Mouse (Mus musculus): ENCODE data around the gene Emp1. TPM values are rescaled to one million over a fixed set of nuclear protein-coding genes. Genes with fewer than 3 reads are reported as not detected.

The Emp1 gene
- total and polyA plus RNA-seq, 3 experiments: not detected

- Histone ChIP-seq H3K4me3 (ENCODE audit: control insufficient read depth in 1 of 2, insufficient read depth in 1 of 2, low read depth in 2 of 2, low read length in 2 of 2) (no peak overlapping the region), H3K9ac (ENCODE audit: control insufficient read depth, low read depth, low read length, poor library complexity, severe bottlenecking) (no peak overlapping the region), H3K36me3 (ENCODE audit: control insufficient read depth in 1 of 2, insufficient read depth in 2 of 2, low read length in 2 of 2) (no peaks in the 10 kb centered on the region), H3K4me1 (ENCODE audit: control insufficient read depth in 1 of 2, insufficient read depth in 2 of 2, low read length in 2 of 2) (no peaks in the 10 kb centered on the region), H3K9me3 (replicated peaks; ENCODE audit: insufficient read depth, low read length) (no peaks in the 10 kb centered on the region), H3K79me2 (ENCODE audit: control insufficient read depth, insufficient read depth, low read length, poor library complexity) (no peaks in the 10 kb centered on the region), H3K27ac (ENCODE audit: control insufficient read depth, low read depth, low read length) (no peak overlapping the region), H3K27me3 (ENCODE audit: control insufficient read depth in 1 of 2, insufficient read depth in 2 of 2, low read length in 2 of 2) (no peaks in the 10 kb centered on the region)
- no peak for TF ChIP-seq USF1 (IDR thresholded peaks at IDR 0.05; ENCODE audit: low read depth, low read length)
- no peak for TF ChIP-seq MAFK (IDR thresholded peaks at IDR 0.05; ENCODE audit: borderline replicate concordance, low read depth, low read length)
- no peak for TF ChIP-seq UBTF (IDR thresholded peaks at IDR 0.05; ENCODE audit: borderline replicate concordance, insufficient read depth, low read depth, low read length)
- TF ChIP-seq ETS1 (IDR thresholded peaks at IDR 0.05; ENCODE audit: low read depth, low read length): no peak
- no peak for DNase-seq (ENCODE audit: low read depth, low spot score)
These were observed 28.1 kb downstream of the Emp1 start for GRCm38 (mm10) chr6:135390398-135390797.

GRCm38 (mm10) chr6:135395375-135395774, 33.0 kb downstream of the Emp1 start:
- no peak for DNase-seq (ENCODE audit: low read depth, low spot score)
- Histone ChIP-seq H3K4me1 (ENCODE audit: control insufficient read depth in 1 of 2, insufficient read depth in 2 of 2, low read length in 2 of 2) (no peaks in the 10 kb centered on the region), H3K27ac (ENCODE audit: control insufficient read depth, low read depth, low read length) (no peak overlapping the region), H3K36me3 (ENCODE audit: control insufficient read depth in 1 of 2, insufficient read depth in 2 of 2, low read length in 2 of 2) (no peaks in the 10 kb centered on the region), H3K9ac (ENCODE audit: control insufficient read depth, low read depth, low read length, poor library complexity, severe bottlenecking) (no peak overlapping the region), H3K9me3 (replicated peaks; ENCODE audit: insufficient read depth, low read length) (no peaks in the 10 kb centered on the region), H3K4me3 (ENCODE audit: control insufficient read depth in 1 of 2, insufficient read depth in 1 of 2, low read depth in 2 of 2, low read length in 2 of 2) (no peak overlapping the region), H3K27me3 (ENCODE audit: control insufficient read depth in 1 of 2, insufficient read depth in 2 of 2, low read length in 2 of 2) (no peaks in the 10 kb centered on the region), H3K79me2 (ENCODE audit: control insufficient read depth, insufficient read depth, low read length, poor library complexity) (no peaks in the 10 kb centered on the region)
- TF ChIP-seq JUND (IDR thresholded peaks at IDR 0.05; ENCODE audit: low read depth, low read length) (no peak), SIN3A (IDR thresholded peaks at IDR 0.05; ENCODE audit: low read length) (no peak), GATA1 (IDR thresholded peaks at IDR 0.05; ENCODE audit: low read depth, low read length) (no peak), RAD21 (IDR thresholded peaks at IDR 0.05; ENCODE audit: low read depth, low read length) (no peak), POLR2A (IDR thresholded peaks at IDR 0.05; ENCODE audit: control insufficient read depth in 1 of 2, insufficient read depth in 1 of 2, low read depth in 1 of 2, low read length in 2 of 2, poor library complexity in 1 of 2) (no peak), MAZ (IDR thresholded peaks at IDR 0.05; ENCODE audit: low read depth, low read length) (no peak), UBTF (IDR thresholded peaks at IDR 0.05; ENCODE audit: borderline replicate concordance, insufficient read depth, low read depth, low read length) (no peak), NELFE (IDR thresholded peaks at IDR 0.05; ENCODE audit: low read depth, low read length) (no peak), MYB (IDR thresholded peaks at IDR 0.05; ENCODE audit: low read depth, low read length) (no peak), ZNF384 (IDR thresholded peaks at IDR 0.05; ENCODE audit: low read depth, low read length) (no peak), SMC3 (IDR thresholded peaks at IDR 0.05; ENCODE audit: low read depth, low read length) (no peak), MAFK (IDR thresholded peaks at IDR 0.05; ENCODE audit: borderline replicate concordance, low read depth, low read length) (no peak), CTCF (IDR thresholded peaks at IDR 0.05 in 2 of 3, conservative IDR thresholded peaks at IDR 0.05 in 1 of 3; ENCODE audit: control insufficient read depth in 1 of 3, insufficient read depth in 1 of 3, low read depth in 2 of 3, low read length in 3 of 3, poor library complexity in 1 of 3, severe bottlenecking in 1 of 3) (no peak), TCF12 (IDR thresholded peaks at IDR 0.05; ENCODE audit: low read depth, low read length) (no peak), BHLHE40 (IDR thresholded peaks at IDR 0.05; ENCODE audit: borderline replicate concordance, low read depth, low read length) (no peak), ZMIZ1 (IDR thresholded peaks at IDR 0.05; ENCODE audit: low read depth, low read length) (no peak), HCFC1 (IDR thresholded peaks at IDR 0.05; ENCODE audit: low read depth, low read length) (no peak), MEF2A (IDR thresholded peaks at IDR 0.05; ENCODE audit: extremely low read depth, insufficient replicate concordance, low read depth, low read length, poor library complexity, severe bottlenecking) (no peak), CHD1 (IDR thresholded peaks at IDR 0.05; ENCODE audit: low read depth, low read length) (no peak)

Data from MEL (cell line).